Mouse (Mus musculus) limb, embryonic 10.5 days (tissue): ENCODE results near the gene Wdtc1. TPM values are rescaled to one million over a fixed set of nuclear protein-coding genes. Genes with fewer than 3 reads are reported as not detected.

ENCODE experiments used
- DNase-seq: peaks from one replicate; pipeline ENCODE4 v3.0.0-alpha.2; 2017; ENCODE audit warnings: low spot score
- H3K27ac ChIP-seq: fragments of 300-500 bp; sonication (generic); 2 replicates; pipeline ENCODE4 v1.5.1; 2016; ENCODE audit warnings: mild to moderate bottlenecking
- H3K27me3 ChIP-seq: fragments of 300-500 bp; sonication (generic); 2 replicates; pipeline ENCODE4 v1.6.1; 2016; ENCODE audit warnings: low read depth, mild to moderate bottlenecking; ENCODE audit not compliant: poor library complexity, severe bottlenecking
- H3K36me3 ChIP-seq: fragments of 300-500 bp; sonication (generic); 2 replicates; pipeline ENCODE4 v1.6.1; 2016; ENCODE audit warnings: mild to moderate bottlenecking, moderate library complexity
- H3K4me1 ChIP-seq: fragments of 300-500 bp; sonication (generic); 2 replicates; pipeline ENCODE4 v1.6.1; 2016
- H3K4me3 ChIP-seq: fragments of 300-500 bp; sonication (generic); 2 replicates; pipeline ENCODE4 v1.5.1; 2016; ENCODE audit warnings: mild to moderate bottlenecking, moderate library complexity
- H3K9me3 ChIP-seq: fragments of 300-500 bp; sonication (generic); replicated peaks from 2 replicates; pipeline ENCODE4 v1.6.1; 2016; ENCODE audit warnings: mild to moderate bottlenecking
- WGBS: fragments of 180-500 bp; shearing (Covaris S2); methylation state at CpG from one replicate; pipeline ENCODE4 v1.1.7; 2016; 5-methylcytosine and 5-hydroxymethylcytosine counted together
- polyA plus RNA-seq: library from polyadenylated mRNA; unstranded; fragments of >200 nt; fragmentation: Nextera tagmentation; extraction: Ambion mirVana; gene quantifications from 2 replicates; pipeline ENCODE4 v1.2.1, GENCODE M21; 2016

The Wdtc1 gene
- polyA plus RNA-seq = 14.3 and 15.5 TPM in 2 replicates

- 90% methylated on average over 23 of the region's 23 CpGs for WGBS
- no peaks in the 10 kb centered on the region; the same call in 1 of the 2 replicates for H3K4me1 ChIP-seq
- no peak within 1 kb of the TSS for H3K4me3 ChIP-seq
- no peaks in the 10 kb centered on the region for H3K27me3 ChIP-seq
- no peak within 1 kb of the TSS for H3K27ac ChIP-seq
- H3K9me3 ChIP-seq = no peaks in the 10 kb centered on the region
- H3K36me3 ChIP-seq = no peaks in the 10 kb centered on the region
- no peak for DNase-seq
These were observed at the start of gene Wdtc1 for GRCm38 (mm10) chr4:133353367-133354365. TSS of gene Wdtc1 (minus strand) at chr4:133353481.

GRCm38 (mm10) chr4:133402011-133402410 is 48.7 kb upstream of the Wdtc1 start:
- H3K36me3 ChIP-seq = no peaks in the 10 kb centered on the region; the same call in 1 of the 2 replicates
- H3K27ac ChIP-seq = no peak overlapping the region
- no peak overlapping the region for H3K4me3 ChIP-seq
- peaks cover 41% of the 10 kb centered on the region for H3K4me1 ChIP-seq
- no peak for DNase-seq
- no peaks in the 10 kb centered on the region for H3K9me3 ChIP-seq
- WGBS = 72% methylated on average over 13 of the region's 13 CpGs
- no peaks in the 10 kb centered on the region for H3K27me3 ChIP-seq

- no peaks in the 10 kb centered on the region for H3K36me3 ChIP-seq
- WGBS = 31% methylated on average over 7 of the region's 7 CpGs
- peaks cover 48% of the 10 kb centered on the region for H3K4me1 ChIP-seq
- no peak overlapping the region for H3K4me3 ChIP-seq
- no peak for DNase-seq
- H3K27me3 ChIP-seq = no peaks in the 10 kb centered on the region
- no peak overlapping the region for H3K27ac ChIP-seq
- H3K9me3 ChIP-seq = no peaks in the 10 kb centered on the region
These were observed 46.8 kb upstream of the Wdtc1 start for GRCm38 (mm10) chr4:133400098-133400497.

- Histone ChIP-seq H3K4me3 (no peak overlapping the region), H3K27ac (0 out of 2 replicates have a peak overlapping the region, but pooled peaks have one; percentile 11), H3K4me1 (peaks cover 54% of the 10 kb centered on the region), H3K9me3 (no peaks in the 10 kb centered on the region), H3K27me3 (no peaks in the 10 kb centered on the region), H3K36me3 (no peaks in the 10 kb centered on the region)
- DNase-seq = no peak
- WGBS = 87% methylated on average over 6 of the region's 6 CpGs
These were observed 46.2 kb upstream of the Wdtc1 start for GRCm38 (mm10) chr4:133399509-133399908.

- H3K4me1 ChIP-seq = peaks cover 60% of the 10 kb centered on the region
- no peaks in the 10 kb centered on the region for H3K36me3 ChIP-seq
- no peaks in the 10 kb centered on the region for H3K9me3 ChIP-seq
- no peak overlapping the region for H3K4me3 ChIP-seq
- no peaks in the 10 kb centered on the region for H3K27me3 ChIP-seq
- no peak for DNase-seq
- no peak overlapping the region for H3K27ac ChIP-seq
- 85% methylated on average over 5 of the region's 5 CpGs for WGBS
These were observed 45.3 kb upstream of the Wdtc1 start for GRCm38 (mm10) chr4:133398619-133399018.

- WGBS = 84% methylated on average over 8 of the region's 8 CpGs
- Histone ChIP-seq H3K27me3 (no peaks in the 10 kb centered on the region), H3K36me3 (no peaks in the 10 kb centered on the region), H3K4me1 (peaks cover 60% of the 10 kb centered on the region), H3K4me3 (no peak overlapping the region), H3K9me3 (no peaks in the 10 kb centered on the region), H3K27ac (0 out of 2 replicates have a peak overlapping the region, but pooled peaks have one; percentile 4)
- no peak for DNase-seq
These were observed 44.7 kb upstream of the Wdtc1 start for GRCm38 (mm10) chr4:133397961-133398360.

GRCm38 (mm10) chr4:133397299-133397698 is 44.0 kb upstream of the Wdtc1 start:
- no peak overlapping the region for H3K4me3 ChIP-seq
- no peaks in the 10 kb centered on the region for H3K27me3 ChIP-seq
- peaks cover 60% of the 10 kb centered on the region for H3K4me1 ChIP-seq
- 56% methylated on average over 5 of the region's 5 CpGs for WGBS
- H3K36me3 ChIP-seq = no peaks in the 10 kb centered on the region
- H3K27ac ChIP-seq = no peak overlapping the region
- DNase-seq = no peak
- no peaks in the 10 kb centered on the region for H3K9me3 ChIP-seq

GRCm38 (mm10) chr4:133396079-133396478 is 42.8 kb upstream of the Wdtc1 start:
- Histone ChIP-seq H3K27me3 (no peaks in the 10 kb centered on the region), H3K36me3 (no peaks in the 10 kb centered on the region), H3K4me3 (no peak overlapping the region), H3K9me3 (no peaks in the 10 kb centered on the region), H3K27ac (peak overlapping the region; percentile 66), H3K4me1 (peaks cover 68% of the 10 kb centered on the region)
- 72% methylated on average over 2 of the region's 2 CpGs for WGBS
- DNase-seq = no peak

GRCm38 (mm10) chr4:133394981-133395573 is 41.8 kb upstream of the Wdtc1 start:
- H3K4me3 ChIP-seq = no peak overlapping the region
- no peaks in the 10 kb centered on the region for H3K9me3 ChIP-seq
- no peaks in the 10 kb centered on the region for H3K27me3 ChIP-seq
- DNase-seq = no peak
- WGBS = 90% methylated on average over 4 of the region's 4 CpGs
- H3K4me1 ChIP-seq = peaks cover 69% of the 10 kb centered on the region
- peak overlapping the region; percentile 38 for H3K27ac ChIP-seq
- no peaks in the 10 kb centered on the region for H3K36me3 ChIP-seq

GRCm38 (mm10) chr4:133391185-133392040 is 38.1 kb upstream of the Wdtc1 start:
- 0 out of 2 replicates have a peak overlapping the region, but pooled peaks have one; percentile 33 for H3K27ac ChIP-seq
- no peaks in the 10 kb centered on the region for H3K27me3 ChIP-seq
- WGBS = 83% methylated on average over 18 of the region's 18 CpGs
- peaks cover 45% of the 10 kb centered on the region for H3K4me1 ChIP-seq
- no peaks in the 10 kb centered on the region for H3K9me3 ChIP-seq
- H3K4me3 ChIP-seq = no peak overlapping the region
- 0 out of 2 replicates have a peak, but pooled peaks cover 7% of the 10 kb centered on the region for H3K36me3 ChIP-seq
- DNase-seq = no peak

GRCm38 (mm10) chr4:133390585-133390984 is 37.3 kb upstream of the Wdtc1 start:
- no peak overlapping the region for H3K4me3 ChIP-seq
- no peaks in the 10 kb centered on the region for H3K27me3 ChIP-seq
- peaks cover 9% of the 10 kb centered on the region; the same call in 1 of the 2 replicates for H3K36me3 ChIP-seq
- 92% methylated on average over 6 of the region's 6 CpGs for WGBS
- peak overlapping the region; percentile 33; the same call in 1 of the 2 replicates for H3K27ac ChIP-seq
- H3K4me1 ChIP-seq = peaks cover 37% of the 10 kb centered on the region
- DNase-seq = no peak
- H3K9me3 ChIP-seq = no peaks in the 10 kb centered on the region

- Histone ChIP-seq H3K27me3 (no peaks in the 10 kb centered on the region), H3K4me1 (peaks cover 31% of the 10 kb centered on the region), H3K36me3 (peaks cover 13% of the 10 kb centered on the region; the same call in 1 of the 2 replicates), H3K4me3 (no peak overlapping the region), H3K9me3 (no peaks in the 10 kb centered on the region), H3K27ac (peak overlapping the region; percentile 33; the same call in 1 of the 2 replicates)
- DNase-seq = no peak
- WGBS = 89% methylated on average over 2 of the region's 2 CpGs
These were observed 36.8 kb upstream of the Wdtc1 start for GRCm38 (mm10) chr4:133390042-133390441.
